Mouse (Mus musculus): ENCODE results near the gene Dusp9.

The Dusp9 gene

DNA sequence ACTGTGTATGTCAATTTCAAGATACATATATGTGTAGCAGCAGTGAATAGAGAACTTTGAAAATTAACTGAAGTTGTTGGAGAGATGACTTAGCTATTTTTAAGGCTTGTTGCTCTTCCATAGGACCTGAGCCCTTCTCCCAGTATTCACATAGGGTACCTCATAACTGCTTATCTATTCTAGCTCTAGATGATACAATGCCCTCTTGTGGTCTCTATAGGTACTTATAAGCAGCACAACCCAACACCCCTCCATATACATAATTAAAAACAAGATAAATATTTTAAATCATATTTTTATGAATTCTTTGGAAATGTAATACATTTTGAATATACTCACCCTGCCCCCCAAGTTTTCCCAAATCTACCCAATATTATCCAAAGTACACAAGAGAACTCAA lies 23.9 kb downstream of the Dusp9 start:
- DNase-seq (ENCODE audit: low spot score in 2 of 2) = no peak

DNA sequence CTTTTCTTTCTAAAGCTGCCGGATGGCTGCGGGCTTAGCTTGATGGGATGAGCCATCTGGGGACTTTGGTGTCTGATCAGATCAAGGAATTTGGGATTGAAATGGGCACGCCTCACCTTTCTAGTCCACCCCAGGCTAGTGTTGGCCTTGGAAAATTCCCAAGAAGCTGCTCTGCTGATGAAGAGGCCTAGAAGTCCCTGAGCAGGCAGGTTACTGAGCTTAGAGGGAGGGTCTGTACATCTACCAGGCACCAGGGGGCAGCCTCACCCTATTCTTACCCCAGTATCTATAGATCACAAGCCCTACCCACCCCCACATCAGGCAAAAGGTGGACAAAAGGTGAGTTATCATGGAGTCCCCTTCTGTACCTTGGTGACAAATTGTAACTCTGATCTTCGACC lies 32.8 kb downstream of the Dusp9 start:
- no peak for DNase-seq (ENCODE audit: low spot score in 2 of 2)

DNA sequence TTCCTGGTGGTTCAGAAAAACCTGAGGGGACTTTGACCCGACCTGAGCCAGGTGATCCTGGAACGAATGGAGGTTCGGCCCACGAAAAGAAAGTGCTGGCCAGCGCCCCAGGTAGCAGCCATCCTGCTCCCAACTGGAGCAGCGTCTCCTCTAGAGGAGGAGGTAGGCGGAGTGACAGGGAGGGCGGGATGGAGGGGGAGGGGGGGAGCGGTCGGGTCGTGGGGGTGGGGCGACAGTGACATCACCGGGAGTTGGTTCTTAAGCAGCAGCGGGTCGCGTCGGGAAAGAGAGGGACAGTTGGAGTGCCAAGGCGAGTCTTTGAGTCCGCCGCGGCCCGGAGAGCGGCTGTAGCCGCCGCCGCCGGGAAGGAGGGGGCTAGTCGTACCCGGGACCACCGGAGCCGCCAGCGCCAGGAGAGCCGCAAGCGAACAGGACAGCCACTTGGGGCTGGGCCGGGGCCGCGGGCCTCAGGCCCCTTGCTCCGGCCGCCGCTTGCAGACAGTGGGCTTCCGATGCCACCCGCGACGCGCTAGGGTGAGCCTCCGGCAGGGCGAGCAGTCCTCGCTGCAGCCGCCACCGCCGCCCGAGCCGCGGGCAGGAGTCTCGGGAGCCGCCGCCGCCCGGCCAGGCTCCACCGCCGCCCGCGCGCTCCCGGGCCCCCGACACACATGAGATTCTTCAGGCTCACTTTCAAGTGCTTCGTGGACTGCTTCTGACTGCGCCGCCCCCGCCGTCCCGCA lies 33.8 kb downstream of the Dusp9 start, which contains the start of gene Slc6a8:
Slc6a8 (plus strand) TSS at position 272 of the 740 bp plus-strand sequence.
- peak in 1 of 2 experiments; percentile 48 for DNase-seq (ENCODE audit: low spot score in 2 of 2)

DNA sequence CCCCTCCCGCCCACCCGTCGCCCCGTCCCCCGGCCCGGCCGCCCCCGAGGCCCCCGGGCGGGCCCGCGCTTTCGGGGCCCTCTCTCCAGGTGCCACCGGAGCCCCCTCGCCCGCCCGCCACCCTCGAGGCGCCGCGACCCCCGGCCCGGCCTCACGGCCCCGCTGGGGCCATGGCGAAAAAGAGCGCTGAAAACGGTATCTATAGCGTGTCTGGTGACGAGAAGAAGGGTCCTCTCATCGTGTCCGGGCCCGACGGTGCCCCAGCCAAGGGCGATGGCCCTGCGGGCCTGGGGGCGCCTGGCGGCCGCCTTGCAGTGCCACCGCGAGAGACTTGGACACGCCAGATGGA lies 34.4 kb downstream of the Dusp9 start:
- no peak for DNase-seq (ENCODE audit: low spot score in 2 of 2)

DNA sequence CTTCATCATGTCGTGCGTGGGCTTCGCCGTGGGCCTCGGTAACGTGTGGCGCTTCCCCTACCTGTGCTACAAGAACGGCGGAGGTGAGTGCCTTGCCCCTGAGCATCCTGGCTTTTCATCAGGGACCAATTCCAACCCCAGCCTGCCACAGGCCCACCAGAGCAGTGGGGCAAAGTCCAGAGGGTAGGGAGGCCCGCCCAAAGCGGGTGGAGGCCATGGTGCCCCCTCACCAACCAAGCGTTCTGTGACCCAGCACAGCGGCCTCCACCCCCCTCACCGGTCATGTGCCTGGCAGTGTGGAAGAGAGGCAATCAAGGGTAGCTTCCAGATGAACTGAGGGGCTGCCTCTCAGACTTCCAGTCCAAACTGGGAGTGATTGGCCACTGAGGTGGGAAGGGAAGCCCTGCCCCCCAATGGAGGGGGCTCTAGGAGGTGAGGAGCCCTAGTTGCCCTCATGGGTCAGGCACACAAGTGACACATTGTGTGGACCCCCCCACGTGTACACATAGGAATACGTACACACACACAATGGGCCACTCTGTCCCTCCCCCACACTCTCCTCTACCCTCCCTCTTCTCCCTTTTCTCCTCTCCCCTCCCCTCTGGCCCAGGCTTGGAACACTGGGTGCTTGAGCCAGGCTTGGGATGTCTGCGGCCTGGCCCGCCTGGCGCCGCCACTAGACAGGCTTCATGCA lies 34.9 kb downstream of the Dusp9 start:
- no peak for DNase-seq (ENCODE audit: low spot score in 2 of 2)

DNA sequence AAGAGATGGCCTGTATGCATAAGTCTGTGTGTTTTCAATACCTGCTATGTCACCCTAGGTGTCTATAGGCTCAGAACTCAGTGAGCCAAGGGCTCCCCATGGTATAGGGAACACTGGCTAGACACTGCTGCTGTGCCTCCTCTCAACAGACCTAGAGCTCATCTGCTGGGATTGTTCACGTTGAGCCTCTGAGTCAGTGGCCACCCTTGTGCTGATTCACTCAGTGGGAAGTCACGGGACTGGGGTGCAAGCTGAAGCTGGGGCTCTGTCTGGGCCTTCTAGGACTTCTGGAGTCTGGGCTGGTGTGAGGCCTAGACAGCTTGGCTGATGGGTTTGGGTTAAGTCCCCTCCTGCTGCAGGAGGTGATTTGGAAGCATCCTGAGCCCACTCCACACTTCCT lies 36.0 kb downstream of the Dusp9 start:
- DNase-seq (ENCODE audit: low spot score in 2 of 2) = no peak

DNA sequence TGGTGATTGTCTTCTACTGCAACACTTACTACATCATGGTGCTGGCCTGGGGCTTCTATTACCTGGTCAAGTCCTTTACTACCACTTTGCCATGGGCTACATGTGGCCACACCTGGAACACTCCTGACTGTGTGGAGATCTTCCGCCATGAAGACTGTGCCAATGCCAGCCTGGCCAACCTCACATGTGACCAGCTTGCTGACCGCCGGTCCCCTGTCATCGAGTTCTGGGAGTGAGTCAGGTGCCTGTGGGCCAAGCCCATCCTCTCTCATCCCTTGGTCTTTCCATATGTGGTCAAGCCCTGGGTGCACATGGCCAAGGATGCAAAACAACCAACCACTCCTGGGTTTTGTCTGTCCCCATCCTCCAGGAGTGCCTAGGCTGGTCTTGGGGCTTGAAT lies 37.4 kb downstream of the Dusp9 start:
- DNase-seq (ENCODE audit: low spot score in 2 of 2) = no peak

DNA sequence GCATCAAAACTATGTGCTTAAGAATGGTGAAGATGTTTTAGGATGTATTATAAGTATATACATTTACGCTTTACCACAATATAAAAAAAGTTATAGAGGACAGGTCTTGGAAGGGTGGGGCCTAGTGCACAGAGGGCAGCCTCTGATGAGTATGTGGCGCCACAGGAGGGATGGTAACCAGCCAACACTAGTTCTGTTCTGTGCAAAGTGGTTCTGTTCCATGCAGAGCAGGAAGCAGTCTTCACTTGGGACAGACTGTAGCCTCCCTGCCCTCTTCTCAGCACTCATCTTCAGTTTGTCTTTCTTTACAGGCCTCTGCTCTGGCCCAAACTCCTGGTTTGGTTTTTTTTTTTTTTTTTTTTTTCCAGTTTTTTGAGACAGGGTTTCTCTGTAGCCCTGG lies 44.9 kb downstream of the Dusp9 start:
- DNase-seq (ENCODE audit: low spot score in 2 of 2) = no peak

DNA sequence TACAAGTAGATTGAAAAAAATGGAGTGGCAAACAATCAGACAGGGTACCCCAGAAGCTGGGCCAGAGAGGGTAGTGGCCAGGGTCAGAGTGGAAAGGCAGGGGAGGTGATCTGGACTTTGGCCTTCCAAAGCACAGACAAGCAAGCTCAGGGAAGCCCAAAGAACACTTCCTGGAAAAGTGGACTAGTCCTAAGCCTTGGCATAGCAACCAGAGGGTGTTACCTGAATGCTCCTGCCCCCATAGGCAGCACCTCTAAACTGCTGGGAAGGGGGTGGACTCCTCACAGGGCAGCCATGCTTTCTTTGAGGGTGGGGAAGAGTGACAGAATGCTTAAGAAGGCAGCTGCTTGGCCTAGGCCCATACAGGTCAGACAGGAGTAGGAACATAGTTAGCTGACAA lies 45.8 kb downstream of the Dusp9 start:
- no peak for DNase-seq (ENCODE audit: low spot score in 2 of 2)

DNA sequence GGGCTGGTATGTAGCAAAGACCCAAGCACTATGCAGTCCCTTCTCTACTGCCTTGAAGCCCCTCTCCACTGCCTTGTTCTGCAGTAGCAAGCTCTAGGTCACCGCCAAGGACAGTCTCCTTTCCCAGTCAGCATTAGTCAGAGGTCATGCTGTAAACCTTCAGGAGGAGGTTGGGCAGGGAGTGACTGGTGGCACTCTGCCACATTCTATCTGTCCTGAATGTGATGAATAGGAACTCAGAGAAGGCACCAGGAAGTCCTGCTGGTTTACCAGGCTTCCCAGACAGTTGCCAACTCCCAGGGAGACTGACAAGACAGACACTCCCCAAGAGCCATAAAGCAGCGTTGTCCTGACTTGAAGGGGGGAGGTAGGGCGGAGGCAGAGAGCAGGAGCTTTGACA lies 46.4 kb downstream of the Dusp9 start:
- no peak for DNase-seq (ENCODE audit: low spot score in 2 of 2)

DNA sequence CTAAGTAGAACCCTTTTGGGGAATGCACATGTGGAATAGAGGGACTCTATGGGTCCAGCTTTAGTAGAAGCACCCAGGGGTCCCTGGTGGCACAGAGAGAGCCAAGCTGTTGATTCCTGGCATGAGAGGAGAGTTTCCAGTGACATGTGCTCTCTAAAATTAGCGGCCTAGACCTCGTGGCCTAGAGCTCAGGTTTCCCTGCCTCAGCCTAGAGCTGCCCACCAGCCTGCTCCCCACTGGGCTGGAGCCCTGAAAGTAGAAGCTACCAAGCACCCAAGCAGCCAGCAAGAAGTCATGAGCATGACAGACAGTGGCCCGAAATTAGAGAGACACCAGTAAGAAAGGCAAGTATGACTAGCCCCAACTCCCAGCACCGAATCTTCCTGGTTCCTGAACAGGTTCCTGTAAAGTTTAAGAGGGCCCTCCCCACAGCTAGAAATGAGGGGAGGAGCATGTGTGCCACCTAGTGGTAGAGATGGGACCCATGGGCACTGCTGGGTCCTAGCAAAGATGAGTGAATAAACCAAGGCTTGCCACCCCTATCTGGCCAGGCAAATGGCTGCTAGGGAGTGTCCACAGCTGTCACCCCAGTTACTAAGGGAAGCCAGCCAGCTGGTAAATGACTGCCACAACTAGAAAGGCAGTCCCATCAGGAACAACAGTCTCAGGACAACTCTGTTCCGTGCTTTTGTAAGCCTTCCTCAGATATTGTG lies 51.9 kb downstream of the Dusp9 start:
- DNase-seq (ENCODE audit: low spot score in 2 of 2) = peak in 1 of 2 experiments; percentile 32
